Mouse (Mus musculus) lung, embryonic 16.5 days (tissue): ENCODE measurements around the gene Smim24. TPM values are rescaled to one million over a fixed set of nuclear protein-coding genes. Genes with fewer than 3 reads are reported as not detected.

Experiments used
- ATAC-seq: fragments of 200-750 bp; cut with Nextera tagmentation; 2 replicates; pipeline ENCODE4 v1.8.0; 2017; ENCODE audit warnings: low read depth, mild to moderate bottlenecking, moderate library complexity
- H3K27ac ChIP-seq: fragments of 300-500 bp; sonication (generic); 2 replicates; pipeline ENCODE4 v1.5.1; 2014; ENCODE audit warnings: mild to moderate bottlenecking, control low read depth, low read length
- H3K27me3 ChIP-seq: fragments of 300-500 bp; sonication (generic); 2 replicates; pipeline ENCODE4 v1.6.1; 2014; ENCODE audit warnings: low read depth, low read length, mixed read lengths; ENCODE audit not compliant: control insufficient read depth, insufficient read depth
- H3K36me3 ChIP-seq: fragments of 300-500 bp; sonication (generic); 2 replicates; pipeline ENCODE4 v1.6.1; 2014; ENCODE audit warnings: low read length; ENCODE audit not compliant: control insufficient read depth, insufficient read depth
- H3K4me1 ChIP-seq: fragments of 300-500 bp; sonication (generic); replicated peaks from 2 replicates; pipeline ENCODE4 v1.6.1; 2014; ENCODE audit warnings: low read length, mixed read lengths; ENCODE audit not compliant: control insufficient read depth, insufficient read depth
- H3K4me2 ChIP-seq: fragments of 300-500 bp; sonication (generic); 2 replicates; pipeline ENCODE4 v1.6.1; 2014; ENCODE audit warnings: low read depth, low read length, control low read depth
- H3K4me3 ChIP-seq: fragments of 300-500 bp; sonication (generic); 2 replicates; pipeline ENCODE4 v1.5.1; 2014; ENCODE audit warnings: mild to moderate bottlenecking, low read length, control low read depth
- H3K9ac ChIP-seq: fragments of 300-500 bp; sonication (generic); 2 replicates; pipeline ENCODE4 v1.6.1; 2014; ENCODE audit warnings: low read length, control low read depth
- H3K9me3 ChIP-seq: fragments of 300-500 bp; sonication (generic); 2 replicates; pipeline ENCODE4 v1.6.1; 2016; ENCODE audit warnings: low read length; ENCODE audit not compliant: control insufficient read depth
- WGBS: fragments of 180-500 bp; shearing (Covaris S2); extraction: QIAGEN DNeasy Blood & Tissue Kit; methylation state at CpG from one replicate; pipeline ENCODE4 v1.1.7; 2014; 5-methylcytosine and 5-hydroxymethylcytosine counted together
- polyA plus RNA-seq: library from polyadenylated mRNA; unstranded; fragments of >200 nt; fragmentation: Nextera tagmentation; extraction: Ambion mirVana; gene quantifications from 2 replicates; pipeline ENCODE4 v1.2.1, GENCODE M21; 2015

Smim24 gene
- polyA plus RNA-seq, 1 experiment from 2014 or later, result 7.9 TPM

DNA sequence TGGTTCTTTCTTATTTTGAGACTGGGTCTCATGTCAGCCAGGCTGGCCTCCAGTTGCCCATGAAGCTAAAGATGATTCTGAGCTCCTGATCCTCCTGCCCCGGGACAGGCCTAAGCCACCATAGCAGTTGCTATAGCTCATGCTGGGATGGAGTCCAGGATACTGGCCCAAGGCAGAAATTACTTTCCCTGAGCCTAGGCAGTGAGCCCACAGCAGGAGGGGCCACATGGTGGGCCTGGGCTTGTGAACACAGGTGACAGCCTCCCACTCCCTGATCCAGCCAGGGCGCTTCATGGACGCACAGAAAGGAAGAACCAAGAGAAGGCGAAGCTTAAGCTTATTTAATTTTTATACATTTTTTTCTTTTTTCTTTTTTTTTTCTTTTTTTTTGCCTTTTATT lies 3.0 kb downstream of the Smim24 start:
- ATAC-seq, result no peak
- Histone ChIP-seq H3K4me1 (peaks cover 15% of the 10 kb centered on the region), H3K27ac (no peak overlapping the region), H3K4me2 (no peak overlapping the region), H3K9me3 (no peaks in the 10 kb centered on the region), H3K4me3 (no peak overlapping the region), H3K27me3 (no peaks in the 10 kb centered on the region), H3K9ac (no peak overlapping the region), H3K36me3 (peaks cover 30% of the 10 kb centered on the region)
- 85% methylated on average over 4 of the region's 4 CpGs for WGBS

GRCm38 (mm10) chr10:81396749-81397148 lies 3.9 kb downstream of the Smim24 start:
- Histone ChIP-seq H3K4me1 (peaks cover 20% of the 10 kb centered on the region), H3K9me3 (no peaks in the 10 kb centered on the region), H3K4me2 (no peak overlapping the region), H3K27me3 (no peaks in the 10 kb centered on the region), H3K36me3 (peaks cover 30% of the 10 kb centered on the region), H3K27ac (no peak overlapping the region), H3K9ac (no peak overlapping the region), H3K4me3 (no peak overlapping the region)
- no peak for ATAC-seq
- WGBS, result 85% methylated on average over 5 of the region's 5 CpGs

- H3K27ac ChIP-seq, result no peak overlapping the region
- H3K27me3 ChIP-seq, result no peaks in the 10 kb centered on the region
- 71% methylated on average over 5 of the region's 5 CpGs for WGBS
- H3K4me3 ChIP-seq, result no peak overlapping the region
- no peak overlapping the region for H3K9ac ChIP-seq
- peaks cover 27% of the 10 kb centered on the region for H3K4me1 ChIP-seq
- H3K9me3 ChIP-seq, result no peaks in the 10 kb centered on the region
- H3K4me2 ChIP-seq, result no peak overlapping the region
- no peak for ATAC-seq
- H3K36me3 ChIP-seq, result peaks cover 34% of the 10 kb centered on the region
These were observed 6.4 kb downstream of the Smim24 start for GRCm38 (mm10) chr10:81399296-81399695.

DNA sequence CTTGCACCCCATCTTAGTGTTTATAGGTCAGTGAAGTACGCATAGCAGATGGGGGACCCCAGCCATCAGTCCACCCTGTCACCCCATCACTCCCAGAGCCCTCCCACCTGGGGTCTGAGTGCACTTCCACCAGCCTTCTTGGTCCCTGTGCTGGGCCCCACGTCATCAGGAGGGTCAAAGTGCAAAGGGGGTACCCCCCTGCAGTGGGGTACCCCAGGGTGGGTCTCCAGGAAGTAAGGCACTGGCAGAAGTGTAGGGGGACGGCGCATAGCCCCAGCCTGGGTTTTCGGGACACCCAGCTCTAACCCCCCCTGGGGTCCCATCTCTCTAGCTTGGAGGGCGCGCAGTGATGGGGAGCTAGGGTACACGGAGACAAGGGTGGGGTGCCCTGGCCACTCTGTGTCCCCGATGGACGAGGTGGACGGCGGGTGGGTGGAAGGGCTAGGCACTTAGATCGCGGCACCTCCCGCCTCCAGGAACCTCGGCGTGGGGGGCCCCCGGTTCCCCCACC lies 7.0 kb downstream of the Smim24 start:
- Histone ChIP-seq H3K9ac (no peak overlapping the region), H3K4me1 (peaks cover 30% of the 10 kb centered on the region), H3K4me2 (no peak overlapping the region), H3K27me3 (no peaks in the 10 kb centered on the region), H3K4me3 (no peak overlapping the region), H3K36me3 (peaks cover 40% of the 10 kb centered on the region), H3K9me3 (no peaks in the 10 kb centered on the region), H3K27ac (no peak overlapping the region)
- ATAC-seq, result no peak
- 79% methylated on average over 18 of the region's 18 CpGs for WGBS

- no peak overlapping the region for H3K9ac ChIP-seq
- H3K36me3 ChIP-seq, result peaks cover 44% of the 10 kb centered on the region
- H3K4me3 ChIP-seq, result no peak overlapping the region
- H3K27me3 ChIP-seq, result no peaks in the 10 kb centered on the region
- H3K4me2 ChIP-seq, result no peak overlapping the region
- no peaks in the 10 kb centered on the region for H3K9me3 ChIP-seq
- no peak for ATAC-seq
- WGBS, result 55% methylated on average over 22 of the region's 22 CpGs
- peaks cover 30% of the 10 kb centered on the region for H3K4me1 ChIP-seq
- peak overlapping the region; percentile 32; the same call in 1 of the 2 replicates for H3K27ac ChIP-seq
These were observed 7.7 kb downstream of the Smim24 start for GRCm38 (mm10) chr10:81400371-81401204.

DNA sequence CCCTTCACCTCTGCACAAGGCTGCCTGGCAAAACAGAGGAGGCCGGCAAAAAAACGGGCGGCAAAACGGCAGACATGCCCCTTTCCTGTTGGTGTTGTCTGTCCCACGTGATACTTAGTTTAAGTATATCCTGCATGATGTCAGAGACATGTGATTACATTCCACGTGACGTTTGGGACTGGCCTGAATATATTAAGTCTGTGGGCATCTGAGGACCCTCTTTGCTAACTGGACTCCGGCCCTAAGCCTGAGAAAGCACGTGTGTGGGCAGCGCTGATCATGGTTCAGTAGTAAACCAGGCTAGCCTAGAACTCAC lies 8.3 kb downstream of the Smim24 start:
- H3K9me3 ChIP-seq, result no peaks in the 10 kb centered on the region
- H3K4me1 ChIP-seq, result peaks cover 33% of the 10 kb centered on the region
- H3K27ac ChIP-seq, result peak overlapping the region; percentile 93
- H3K4me3 ChIP-seq, result no peak overlapping the region
- H3K4me2 ChIP-seq, result no peak overlapping the region
- peak overlapping the region; percentile 60 for H3K9ac ChIP-seq
- H3K36me3 ChIP-seq, result peaks cover 49% of the 10 kb centered on the region
- ATAC-seq, result peak; percentile 1; the same call in 1 of the 2 replicates
- H3K27me3 ChIP-seq, result no peaks in the 10 kb centered on the region
- 38% methylated on average over 10 of the region's 10 CpGs for WGBS

- Histone ChIP-seq H3K36me3 (peaks cover 49% of the 10 kb centered on the region), H3K9me3 (no peaks in the 10 kb centered on the region), H3K4me1 (peaks cover 35% of the 10 kb centered on the region), H3K27ac (peak overlapping the region; percentile 93), H3K4me3 (peak overlapping the region; percentile 25; the same call in 1 of the 2 replicates), H3K4me2 (peak overlapping the region; percentile 51), H3K9ac (peak overlapping the region; percentile 60), H3K27me3 (no peaks in the 10 kb centered on the region)
- peak; percentile 86 for ATAC-seq
- WGBS, result 10% methylated on average over 18 of the region's 18 CpGs
These were observed 8.8 kb downstream of the Smim24 start for GRCm38 (mm10) chr10:81401521-81402226.

DNA sequence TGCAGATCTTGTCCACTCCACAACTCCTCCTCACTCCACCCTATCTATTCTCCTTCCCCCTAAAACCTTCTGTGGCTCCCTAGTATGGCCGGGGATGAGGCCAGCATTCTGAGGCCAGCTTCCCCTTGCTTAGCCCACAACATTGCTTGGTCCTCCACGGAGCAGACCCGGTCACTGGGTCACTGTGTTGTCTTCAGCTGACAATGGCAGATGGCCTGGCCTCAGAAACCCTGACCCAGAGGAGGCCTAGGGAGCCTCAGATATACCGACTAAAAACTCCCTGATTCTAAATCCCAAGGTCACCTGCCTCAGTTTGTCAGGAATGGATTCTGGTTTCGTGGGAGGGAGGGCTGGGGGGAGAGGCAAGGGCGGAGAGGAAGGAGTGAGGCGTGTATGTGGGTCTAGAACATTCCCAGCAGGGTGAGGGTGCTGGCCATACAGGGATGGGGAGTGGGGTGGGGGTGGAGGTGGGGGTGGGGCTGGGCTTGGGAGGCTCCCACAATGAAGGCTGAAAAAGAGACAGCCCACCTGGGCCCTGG lies 9.4 kb downstream of the Smim24 start:
- peak overlapping the region; percentile 93 for H3K27ac ChIP-seq
- no peak overlapping the region; the same call in 1 of the 2 replicates for H3K4me3 ChIP-seq
- peak overlapping the region; percentile 51 for H3K4me2 ChIP-seq
- peak overlapping the region; percentile 60 for H3K9ac ChIP-seq
- peak; percentile 1; the same call in 1 of the 2 replicates for ATAC-seq
- peaks cover 53% of the 10 kb centered on the region for H3K36me3 ChIP-seq
- WGBS, result 23% methylated on average over 7 of the region's 7 CpGs
- peaks cover 41% of the 10 kb centered on the region for H3K4me1 ChIP-seq
- H3K9me3 ChIP-seq, result no peaks in the 10 kb centered on the region
- H3K27me3 ChIP-seq, result no peaks in the 10 kb centered on the region

- no peak for ATAC-seq
- Histone ChIP-seq H3K4me2 (no peak overlapping the region), H3K9me3 (no peaks in the 10 kb centered on the region), H3K36me3 (peaks cover 47% of the 10 kb centered on the region), H3K4me1 (peaks cover 53% of the 10 kb centered on the region), H3K4me3 (no peak overlapping the region), H3K27me3 (no peaks in the 10 kb centered on the region), H3K9ac (peak overlapping the region; percentile 60), H3K27ac (peak overlapping the region; percentile 93)
- 66% methylated on average over 10 of the region's 10 CpGs for WGBS
These were observed 10.7 kb downstream of the Smim24 start for GRCm38 (mm10) chr10:81403511-81403910.
